Mouse (Mus musculus): Measurements from ENCODE around the gene Cfap61. TPM values are rescaled to one million over a fixed set of nuclear protein-coding genes. Genes with fewer than 3 reads are reported as not detected.
"Not testable (repeated sequence)": the region's sequence is repeated elsewhere in the genome, so short reads cannot be mapped to it uniquely, and the experiment has no call there.

The Cfap61 gene
- polyA plus RNA-seq, 1 experiment from 2014 or later, result 0.16 TPM

DNA sequence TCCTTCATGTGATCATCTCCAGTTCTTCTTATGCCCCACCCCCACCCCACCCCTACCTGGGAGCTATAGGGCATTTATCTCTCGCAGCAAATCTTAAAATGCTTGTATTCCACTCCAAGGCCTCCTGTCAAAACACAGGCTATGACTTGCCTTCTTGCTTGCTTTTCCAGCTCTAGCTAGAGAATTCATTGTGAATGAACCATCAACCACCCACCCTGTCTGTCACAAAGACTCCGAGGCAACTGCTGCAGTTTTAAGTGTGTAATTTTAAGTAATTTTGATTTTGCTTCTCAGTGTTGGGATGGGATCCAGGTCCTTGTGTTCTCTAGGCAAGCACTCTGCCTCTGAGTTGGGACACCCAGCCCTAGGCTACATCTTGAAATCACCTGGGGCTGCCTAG, 44.0 kb upstream of the Cfap61 start:
- no peak for DNase-seq (ENCODE audit: low spot score)
- TF ChIP-seq EP300 (optimal IDR thresholded peaks at IDR 0.05) (no peak), CTCF (IDR thresholded peaks at IDR 0.05; ENCODE audit: low read depth) (no peak)
- Histone ChIP-seq H3K27me3 (ENCODE audit: control insufficient read depth, insufficient read depth, low read length) (no peaks in the 10 kb centered on the region), H3K4me2 (replicated peaks; ENCODE audit: low read depth) (no peak overlapping the region), H3K9me3 (ENCODE audit: control insufficient read depth, low read length) (no peaks in the 10 kb centered on the region), H3K36me3 (ENCODE audit: control insufficient read depth, insufficient read depth, low read length) (peaks cover 10% of the 10 kb centered on the region), H3K27ac (replicated peaks) (no peak overlapping the region), H3K4me3 (ENCODE audit: low read depth, low read length) (no peak overlapping the region), H3K4me1 (replicated peaks; ENCODE audit: control insufficient read depth, insufficient read depth) (0 out of 2 replicates have a peak, but pooled peaks cover 2% of the 10 kb centered on the region), H3K9ac (ENCODE audit: low read length) (no peak overlapping the region)
- ATAC-seq (ENCODE audit: low FRiP score, low TSS enrichment), result no peak
- WGBS, result 73% methylated on average over 2 of the region's 2 CpGs

DNA sequence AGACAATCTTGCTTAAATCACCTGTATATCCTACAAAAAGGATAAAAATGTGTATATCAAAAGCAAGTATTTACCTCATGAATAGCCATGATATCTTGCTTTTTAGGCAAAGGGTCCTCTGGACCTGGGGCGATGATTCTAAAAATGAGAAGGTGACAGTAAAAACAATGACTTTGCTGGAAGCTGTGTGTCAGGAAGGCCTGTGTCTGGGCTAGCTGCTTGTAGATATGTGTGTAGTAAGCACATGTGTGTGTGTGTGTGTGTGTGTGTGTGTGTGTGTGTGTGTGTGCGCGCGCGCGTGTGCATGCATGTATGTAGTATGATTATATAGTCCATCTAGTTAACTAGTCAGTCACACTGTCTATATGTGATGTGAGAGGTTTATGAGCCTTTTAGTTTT, 40.8 kb upstream of the Cfap61 start:
- no peak for DNase-seq (ENCODE audit: low spot score)
- H3K36me3 ChIP-seq (ENCODE audit: control insufficient read depth, insufficient read depth, low read length), result no peaks in the 10 kb centered on the region
- no peak overlapping the region for H3K9ac ChIP-seq (ENCODE audit: low read length)
- H3K4me3 ChIP-seq (ENCODE audit: low read depth, low read length), result no peak overlapping the region
- ATAC-seq (ENCODE audit: low FRiP score, low TSS enrichment), result no peak
- H3K9me3 ChIP-seq (ENCODE audit: control insufficient read depth, low read length), result no peaks in the 10 kb centered on the region
- H3K4me1 ChIP-seq (replicated peaks; ENCODE audit: control insufficient read depth, insufficient read depth), result no peaks in the 10 kb centered on the region
- WGBS, result 97% methylated on average over 6 of the region's 6 CpGs
- no peak overlapping the region for H3K4me2 ChIP-seq (replicated peaks; ENCODE audit: low read depth)
- H3K27me3 ChIP-seq (ENCODE audit: control insufficient read depth, insufficient read depth, low read length), result no peaks in the 10 kb centered on the region
- no peak for TF ChIP-seq EP300 (optimal IDR thresholded peaks at IDR 0.05)
- TF ChIP-seq CTCF (IDR thresholded peaks at IDR 0.05; ENCODE audit: low read depth), result no peak
- H3K27ac ChIP-seq (replicated peaks), result no peak overlapping the region

DNA sequence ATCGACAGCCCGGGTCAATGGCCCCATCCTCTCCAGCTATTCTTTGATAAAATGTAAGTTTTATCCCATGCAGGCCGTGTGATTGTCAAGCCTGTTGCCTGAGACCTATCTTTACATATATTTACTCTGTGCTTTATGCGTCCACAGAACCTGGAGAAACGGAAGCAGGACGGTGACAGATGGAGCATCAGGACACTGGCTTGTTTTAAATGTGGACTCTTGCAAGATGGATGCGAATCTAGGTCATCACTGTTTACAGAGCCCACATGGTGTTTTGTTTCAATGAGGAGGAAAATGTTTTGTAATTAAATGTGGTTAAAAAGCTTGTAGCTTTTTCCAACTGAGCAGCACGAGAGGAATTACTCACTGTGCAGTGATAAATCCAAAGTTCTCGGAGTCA, 36.5 kb upstream of the Cfap61 start:
- TF ChIP-seq CTCF (IDR thresholded peaks at IDR 0.05; ENCODE audit: low read depth) (no peak), EP300 (optimal IDR thresholded peaks at IDR 0.05) (no peak)
- Histone ChIP-seq H3K9me3 (ENCODE audit: control insufficient read depth, low read length) (no peaks in the 10 kb centered on the region), H3K4me2 (replicated peaks; ENCODE audit: low read depth) (no peak overlapping the region), H3K27me3 (ENCODE audit: control insufficient read depth, insufficient read depth, low read length) (no peaks in the 10 kb centered on the region), H3K4me1 (replicated peaks; ENCODE audit: control insufficient read depth, insufficient read depth) (no peaks in the 10 kb centered on the region), H3K36me3 (ENCODE audit: control insufficient read depth, insufficient read depth, low read length) (no peaks in the 10 kb centered on the region), H3K4me3 (ENCODE audit: low read depth, low read length) (no peak overlapping the region), H3K9ac (ENCODE audit: low read length) (no peak overlapping the region), H3K27ac (replicated peaks) (no peak overlapping the region)
- DNase-seq (ENCODE audit: low spot score) (no peak), ATAC-seq (ENCODE audit: low FRiP score, low TSS enrichment) (no peak)
- WGBS, result 50% methylated on average over 9 of the region's 9 CpGs

DNA sequence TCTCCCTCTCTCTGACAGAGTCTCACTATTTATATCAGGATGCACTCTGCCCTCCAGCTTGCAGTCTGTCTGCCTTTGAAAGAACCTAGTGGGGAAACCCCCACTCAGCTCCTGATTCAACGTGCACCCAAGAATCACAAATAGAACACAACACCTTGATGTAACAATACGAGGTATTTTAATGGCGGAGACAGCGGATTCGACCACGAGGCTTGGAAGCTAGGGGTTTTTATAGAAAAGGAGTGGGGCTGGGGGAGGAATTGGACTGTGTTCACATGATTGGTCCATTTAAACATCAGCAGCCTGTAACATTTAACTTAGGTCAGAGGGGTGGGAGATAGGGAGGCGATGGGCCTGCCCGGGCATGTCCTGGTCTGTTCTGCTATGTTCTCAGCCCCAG, 34.3 kb upstream of the Cfap61 start:
- H3K9ac ChIP-seq (ENCODE audit: low read length); H3K27ac ChIP-seq (replicated peaks); ATAC-seq (ENCODE audit: low FRiP score, low TSS enrichment); H3K9me3 ChIP-seq (ENCODE audit: control insufficient read depth, low read length); H3K4me3 ChIP-seq (ENCODE audit: low read depth, low read length); DNase-seq (ENCODE audit: low spot score); H3K27me3 ChIP-seq (ENCODE audit: control insufficient read depth, insufficient read depth, low read length); H3K36me3 ChIP-seq (ENCODE audit: control insufficient read depth, insufficient read depth, low read length); H3K4me1 ChIP-seq (replicated peaks; ENCODE audit: control insufficient read depth, insufficient read depth); H3K4me2 ChIP-seq (replicated peaks; ENCODE audit: low read depth): not testable (repeated sequence)
- 64% methylated on average over 7 of the region's 8 CpGs for whole genome bisulfite sequencing

DNA sequence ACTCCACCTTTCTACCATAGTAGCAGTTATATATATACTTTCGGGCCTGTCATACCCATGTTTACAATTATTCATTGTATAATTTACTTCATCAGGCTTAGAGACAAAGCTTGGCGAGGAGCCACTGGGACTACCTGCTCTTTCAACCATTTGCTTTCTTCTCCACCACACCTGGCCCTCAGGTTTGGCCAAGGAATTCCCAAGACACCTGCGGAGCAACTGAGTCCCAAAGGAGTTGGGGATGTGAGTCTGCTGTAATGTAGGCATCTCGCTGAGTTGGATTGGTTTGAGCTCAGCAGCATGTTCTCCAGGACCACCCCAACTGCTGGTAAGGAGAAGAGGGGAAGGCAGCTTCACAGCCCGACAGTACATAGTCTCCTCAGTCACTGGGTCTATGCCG, 32.7 kb upstream of the Cfap61 start, which contains the start of gene Naa20:
Gene Naa20, plus strand, starts transcription at position 239 of the 400 bp plus-strand sequence.
- 0 out of 2 replicates have a peak, but pooled peaks cover 5% of the 10 kb centered on the region for H3K4me1 ChIP-seq (replicated peaks; ENCODE audit: control insufficient read depth, insufficient read depth)
- TF ChIP-seq CTCF (IDR thresholded peaks at IDR 0.05; ENCODE audit: low read depth) (no peak), EP300 (optimal IDR thresholded peaks at IDR 0.05) (no peak)
- H3K27me3 ChIP-seq (ENCODE audit: control insufficient read depth, insufficient read depth, low read length), result no peaks in the 10 kb centered on the region
- 85% methylated on average over 6 of the region's 6 CpGs for WGBS
- H3K4me2 ChIP-seq (replicated peaks; ENCODE audit: low read depth), result peak within 1 kb of the TSS; percentile 58
- H3K9me3 ChIP-seq (ENCODE audit: control insufficient read depth, low read length), result no peaks in the 10 kb centered on the region
- no peak within 1 kb of the TSS for H3K9ac ChIP-seq (ENCODE audit: low read length)
- peaks cover 3% of the 10 kb centered on the region; the same call in 1 of the 2 replicates for H3K36me3 ChIP-seq (ENCODE audit: control insufficient read depth, insufficient read depth, low read length)
- DNase-seq (ENCODE audit: low spot score) (no peak), ATAC-seq (ENCODE audit: low FRiP score, low TSS enrichment) (no peak)
- H3K27ac ChIP-seq (replicated peaks), result peak within 1 kb of the TSS; percentile 93
- peak within 1 kb of the TSS; percentile 98 for H3K4me3 ChIP-seq (ENCODE audit: low read depth, low read length)

DNA sequence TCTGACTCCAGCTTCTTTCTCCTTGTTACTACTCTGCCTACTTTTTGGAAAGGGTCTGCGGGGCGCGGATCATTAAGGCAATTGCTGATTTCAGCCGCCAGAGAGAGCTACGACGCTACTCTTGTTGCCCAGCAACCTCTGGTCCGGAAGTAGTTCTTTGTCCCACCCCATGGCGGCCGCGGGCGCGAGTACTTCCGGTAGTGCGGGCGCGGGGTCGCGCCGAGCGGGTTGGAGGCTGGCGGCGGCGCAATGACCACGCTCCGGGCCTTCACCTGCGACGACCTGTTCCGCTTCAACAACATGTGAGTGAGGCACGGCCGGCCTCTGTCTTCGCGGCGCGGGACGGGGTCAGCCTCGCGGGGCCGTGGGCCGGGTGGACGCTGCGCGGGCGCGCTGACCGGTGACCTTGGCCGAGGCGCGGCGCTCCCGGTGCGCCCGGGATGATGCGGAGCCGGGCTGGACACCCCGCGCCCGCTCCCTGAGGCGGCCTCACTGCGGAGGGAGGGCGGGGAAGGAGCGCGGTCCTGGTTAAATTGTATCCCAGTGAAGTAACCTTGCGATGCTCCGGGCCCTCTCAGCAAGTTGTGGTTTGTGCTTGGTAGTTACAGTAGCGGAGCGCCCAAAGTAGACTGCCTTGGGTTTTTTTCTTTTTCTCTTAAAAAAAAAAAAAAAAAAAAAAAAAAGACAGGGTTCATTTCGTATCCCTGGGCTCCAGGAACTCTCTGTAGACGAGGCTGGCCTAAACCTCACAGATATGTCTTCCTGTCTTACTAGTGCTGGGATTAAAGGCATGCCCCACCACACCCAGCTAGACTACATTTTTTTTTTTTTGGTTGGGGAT, 31.3 kb upstream of the Cfap61 start:
- DNase-seq (ENCODE audit: low spot score) (peak; percentile 90), ATAC-seq (ENCODE audit: low FRiP score, low TSS enrichment) (peak; percentile 96)
- Histone ChIP-seq H3K4me3 (ENCODE audit: low read depth, low read length) (peak overlapping the region; percentile 98), H3K4me1 (replicated peaks; ENCODE audit: control insufficient read depth, insufficient read depth) (0 out of 2 replicates have a peak, but pooled peaks cover 5% of the 10 kb centered on the region), H3K36me3 (ENCODE audit: control insufficient read depth, insufficient read depth, low read length) (peaks cover 3% of the 10 kb centered on the region; the same call in 1 of the 2 replicates), H3K9ac (ENCODE audit: low read length) (peak overlapping the region; percentile 91), H3K9me3 (ENCODE audit: control insufficient read depth, low read length) (no peaks in the 10 kb centered on the region), H3K27me3 (ENCODE audit: control insufficient read depth, insufficient read depth, low read length) (no peaks in the 10 kb centered on the region), H3K27ac (replicated peaks) (peak overlapping the region; percentile 93), H3K4me2 (replicated peaks; ENCODE audit: low read depth) (peak overlapping the region; percentile 58)
- TF ChIP-seq EP300 (optimal IDR thresholded peaks at IDR 0.05), result no peak
- TF ChIP-seq CTCF (IDR thresholded peaks at IDR 0.05; ENCODE audit: low read depth), result peak; percentile 73
- under 1% methylated on average over 68 of the region's 68 CpGs for WGBS

All from stomach, postnatal 0 days (tissue).